Mouse (Mus musculus): ENCODE results near the gene Pla2g1b. TPM values are rescaled to one million over a fixed set of nuclear protein-coding genes. Genes with fewer than 3 reads are reported as not detected.

Gene Pla2g1b
- polyA plus RNA-seq, 1 experiment: not detected

DNA sequence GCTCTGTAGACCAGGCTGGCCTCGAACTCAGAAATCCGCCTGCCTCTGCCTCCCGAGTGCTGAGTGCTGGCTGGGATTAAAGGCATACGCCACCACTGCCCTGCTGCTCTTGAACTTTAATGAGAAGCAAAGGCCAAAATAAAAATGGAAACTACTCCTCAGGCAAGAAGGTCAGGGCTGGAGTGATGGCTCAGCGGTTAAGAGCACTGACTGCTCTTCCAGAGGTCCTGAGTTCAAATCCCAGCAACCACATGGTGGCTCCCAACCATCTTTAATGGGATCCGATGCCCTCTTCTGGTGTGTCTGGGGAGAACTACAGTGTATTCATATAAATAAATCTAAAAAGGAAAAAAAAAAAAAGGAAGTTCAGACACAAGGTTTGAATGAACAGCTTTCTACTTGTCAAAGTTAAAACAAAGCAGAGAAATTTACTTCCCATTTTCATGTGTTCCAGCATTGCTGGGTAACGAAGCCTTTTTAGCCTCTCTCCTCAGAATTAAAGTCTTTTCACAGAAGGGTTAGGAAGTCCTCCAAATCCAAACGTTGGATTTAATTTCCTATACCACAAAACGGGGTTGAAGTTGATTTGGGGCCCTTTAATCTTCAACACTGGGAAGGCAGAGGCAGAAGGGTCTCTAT, 22.0 kb downstream of the Pla2g1b start:
- Histone ChIP-seq H3K4me3 (ENCODE audit: insufficient read depth, poor library complexity, severe bottlenecking) (no peak overlapping the region), H3K27me3 (ENCODE audit: control insufficient read depth, insufficient read depth, insufficient read length) (no peaks in the 10 kb centered on the region), H3ac (ENCODE audit: control insufficient read depth, insufficient read length, low read depth) (no peak overlapping the region), H3K79me3 (ENCODE audit: low read depth) (no peaks in the 10 kb centered on the region), H3K79me2 (ENCODE audit: control insufficient read depth, insufficient read depth) (no peaks in the 10 kb centered on the region), H3K36me3 (ENCODE audit: control insufficient read depth, insufficient read depth) (no peaks in the 10 kb centered on the region)
- TF ChIP-seq MAX (IDR thresholded peaks at IDR 0.05) (no peak), MYOD1 (IDR thresholded peaks at IDR 0.05; ENCODE audit: control insufficient read depth, insufficient read length, low read depth) (no peak), CEBPB (IDR thresholded peaks at IDR 0.05; ENCODE audit: low read depth) (no peak), CTCF (IDR thresholded peaks at IDR 0.05; ENCODE audit: control insufficient read depth, insufficient read depth, insufficient read length) (no peak), USF1 (IDR thresholded peaks at IDR 0.05; ENCODE audit: low read depth) (no peak)

DNA sequence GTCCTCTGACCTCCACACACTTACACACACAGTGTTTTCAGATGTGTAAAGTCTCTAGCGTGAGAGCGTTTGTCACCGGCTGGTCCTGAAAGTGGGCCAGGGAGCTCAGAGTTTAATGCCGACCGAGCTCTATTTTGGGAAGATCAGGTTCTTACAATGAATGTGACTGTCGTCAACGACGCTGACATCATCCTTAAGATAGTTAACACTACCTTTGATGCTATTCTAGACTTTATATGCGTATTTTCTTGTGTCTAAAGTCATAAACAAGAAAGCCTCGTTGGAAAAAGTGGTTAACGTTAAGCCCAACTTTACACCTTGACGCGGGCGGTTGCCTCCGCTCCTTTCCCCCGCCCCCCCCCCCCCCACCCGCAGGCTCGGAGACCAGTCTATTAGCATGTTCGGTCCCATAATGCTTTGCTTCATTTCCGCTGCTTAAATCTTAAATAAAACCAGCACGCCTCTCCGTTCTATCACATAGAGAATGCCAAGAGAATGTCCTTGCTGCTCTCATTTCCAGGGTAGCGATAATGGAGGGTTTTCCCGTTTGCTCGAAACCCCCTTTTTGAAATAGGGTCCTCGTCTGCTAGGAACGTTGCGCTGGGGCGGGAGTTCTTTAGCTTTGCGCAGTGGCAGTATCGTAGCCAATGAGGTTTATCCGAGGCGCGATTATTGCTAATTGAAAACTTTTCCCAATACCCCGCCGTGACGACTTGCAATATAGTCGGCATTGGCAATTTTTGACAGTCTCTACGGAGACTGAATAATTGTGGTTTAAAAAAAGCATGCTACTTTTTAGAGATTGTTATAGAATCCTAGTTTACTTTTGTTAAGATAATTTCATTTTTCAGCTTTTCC, 23.0 kb downstream of the Pla2g1b start:
- TF ChIP-seq CEBPB (IDR thresholded peaks at IDR 0.05; ENCODE audit: low read depth): peak; percentile 83
- TF ChIP-seq USF1 (IDR thresholded peaks at IDR 0.05; ENCODE audit: low read depth): no peak
- no peak for TF ChIP-seq CTCF (IDR thresholded peaks at IDR 0.05; ENCODE audit: control insufficient read depth, insufficient read depth, insufficient read length)
- no peak for TF ChIP-seq MYOD1 (IDR thresholded peaks at IDR 0.05; ENCODE audit: control insufficient read depth, insufficient read length, low read depth)
- TF ChIP-seq MAX (IDR thresholded peaks at IDR 0.05): no peak
- no peak for TF ChIP-seq FOSL1 (IDR thresholded peaks at IDR 0.05; ENCODE audit: insufficient read depth, low read length, poor library complexity, severe bottlenecking)
- Histone ChIP-seq H3K4me3 (ENCODE audit: insufficient read depth, poor library complexity, severe bottlenecking) (peak overlapping the region; percentile 7), H3ac (ENCODE audit: control insufficient read depth, insufficient read length, low read depth) (peak overlapping the region; percentile 52), H3K27me3 (ENCODE audit: control insufficient read depth, insufficient read depth, insufficient read length) (no peaks in the 10 kb centered on the region), H3K79me2 (ENCODE audit: control insufficient read depth, insufficient read depth) (no peaks in the 10 kb centered on the region), H3K36me3 (ENCODE audit: control insufficient read depth, insufficient read depth) (no peaks in the 10 kb centered on the region), H3K79me3 (ENCODE audit: low read depth) (no peaks in the 10 kb centered on the region)

DNA sequence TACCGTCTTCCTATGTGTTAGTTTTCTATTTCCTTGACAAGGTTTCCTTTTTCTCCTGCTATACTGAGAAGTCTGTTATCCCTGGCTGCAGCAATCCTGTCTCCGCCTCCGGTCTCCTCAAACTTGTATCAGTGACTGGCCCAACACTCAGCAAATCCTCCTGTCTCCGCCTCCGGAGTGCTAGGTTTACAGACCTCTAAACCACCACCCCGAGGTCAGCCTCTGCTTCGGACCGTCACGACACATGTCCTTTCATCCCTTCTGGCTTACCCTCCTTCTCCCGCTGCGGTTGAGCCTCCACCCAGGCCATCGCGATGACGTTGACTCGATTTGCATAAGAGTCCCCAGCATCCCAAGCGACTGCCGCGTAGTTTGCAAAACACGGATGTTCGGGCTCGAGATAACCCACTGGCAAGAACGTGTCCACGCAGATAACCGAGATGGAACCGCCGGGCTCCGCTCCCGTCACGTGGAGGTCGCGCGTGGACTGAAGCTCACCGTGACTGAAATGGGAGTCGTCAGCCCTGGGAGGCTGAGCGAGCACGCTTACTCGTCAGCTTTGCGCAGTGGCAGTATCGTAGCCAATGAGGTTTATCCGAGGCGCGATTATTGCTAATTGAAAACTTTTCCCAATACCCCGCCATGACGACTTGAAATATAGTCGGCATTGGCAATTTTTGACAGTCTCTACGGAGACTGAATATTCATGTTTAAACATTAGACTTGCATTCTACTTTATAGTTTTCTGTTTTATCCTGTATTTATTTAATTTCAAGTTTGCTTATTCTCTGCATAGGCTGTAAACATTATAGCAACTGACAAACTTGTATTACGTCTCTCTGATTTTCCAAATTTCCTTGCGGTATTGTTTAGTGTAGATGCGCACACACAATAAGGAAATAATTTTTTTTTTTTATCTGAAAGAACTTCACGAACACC, 23.9 kb downstream of the Pla2g1b start:
- peak overlapping the region; percentile 69 for H3ac ChIP-seq (ENCODE audit: control insufficient read depth, insufficient read length, low read depth)
- no peaks in the 10 kb centered on the region for H3K36me3 ChIP-seq (ENCODE audit: control insufficient read depth, insufficient read depth)
- no peaks in the 10 kb centered on the region for H3K79me3 ChIP-seq (ENCODE audit: low read depth)
- TF ChIP-seq FOSL1 (IDR thresholded peaks at IDR 0.05; ENCODE audit: insufficient read depth, low read length, poor library complexity, severe bottlenecking) (no peak), CEBPB (IDR thresholded peaks at IDR 0.05; ENCODE audit: low read depth) (peak; percentile 86), MYOD1 (IDR thresholded peaks at IDR 0.05; ENCODE audit: control insufficient read depth, insufficient read length, low read depth) (no peak), CTCF (IDR thresholded peaks at IDR 0.05; ENCODE audit: control insufficient read depth, insufficient read depth, insufficient read length) (no peak), MAX (IDR thresholded peaks at IDR 0.05) (peak; percentile 36), USF1 (IDR thresholded peaks at IDR 0.05; ENCODE audit: low read depth) (no peak), MYOG (IDR thresholded peaks at IDR 0.05; ENCODE audit: control insufficient read depth, extremely low read depth, insufficient read length) (no peak)
- H3K4me3 ChIP-seq (ENCODE audit: insufficient read depth, poor library complexity, severe bottlenecking): no peak overlapping the region
- no peaks in the 10 kb centered on the region for H3K27me3 ChIP-seq (ENCODE audit: control insufficient read depth, insufficient read depth, insufficient read length)
- no peaks in the 10 kb centered on the region for H3K79me2 ChIP-seq (ENCODE audit: control insufficient read depth, insufficient read depth)

DNA sequence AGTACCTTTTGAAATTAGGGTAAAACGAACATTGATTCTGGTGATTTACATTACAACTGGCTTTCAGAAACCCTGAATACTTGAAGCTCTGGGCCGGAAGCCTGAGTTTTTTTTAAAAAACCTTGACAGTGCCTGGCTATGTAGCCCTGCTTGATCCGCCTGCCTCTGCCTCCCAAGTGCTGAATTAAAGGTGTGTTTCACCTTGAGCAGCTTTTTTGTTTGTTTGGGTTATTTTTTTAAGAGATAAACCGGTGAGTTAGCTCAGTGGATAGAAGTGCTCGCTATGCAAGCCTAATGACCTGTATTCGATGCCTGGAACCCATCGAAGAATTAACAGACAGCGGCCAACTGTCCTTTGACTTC, 24.6 kb downstream of the Pla2g1b start:
- H3K79me2 ChIP-seq (ENCODE audit: control insufficient read depth, insufficient read depth): no peaks in the 10 kb centered on the region
- no peak overlapping the region for H3K4me3 ChIP-seq (ENCODE audit: insufficient read depth, poor library complexity, severe bottlenecking)
- TF ChIP-seq FOSL1 (IDR thresholded peaks at IDR 0.05; ENCODE audit: insufficient read depth, low read length, poor library complexity, severe bottlenecking): no peak
- TF ChIP-seq CTCF (IDR thresholded peaks at IDR 0.05; ENCODE audit: control insufficient read depth, insufficient read depth, insufficient read length): no peak
- no peak for TF ChIP-seq USF1 (IDR thresholded peaks at IDR 0.05; ENCODE audit: low read depth)
- TF ChIP-seq MAX (IDR thresholded peaks at IDR 0.05): no peak
- TF ChIP-seq CEBPB (IDR thresholded peaks at IDR 0.05; ENCODE audit: low read depth): no peak
- no peak for TF ChIP-seq MYOD1 (IDR thresholded peaks at IDR 0.05; ENCODE audit: control insufficient read depth, insufficient read length, low read depth)
- no peak for TF ChIP-seq MYOG (IDR thresholded peaks at IDR 0.05; ENCODE audit: control insufficient read depth, extremely low read depth, insufficient read length)
- H3K27me3 ChIP-seq (ENCODE audit: control insufficient read depth, insufficient read depth, insufficient read length): no peaks in the 10 kb centered on the region
- no peaks in the 10 kb centered on the region for H3K79me3 ChIP-seq (ENCODE audit: low read depth)
- no peak overlapping the region for H3ac ChIP-seq (ENCODE audit: control insufficient read depth, insufficient read length, low read depth)
- H3K36me3 ChIP-seq (ENCODE audit: control insufficient read depth, insufficient read depth): no peaks in the 10 kb centered on the region

DNA sequence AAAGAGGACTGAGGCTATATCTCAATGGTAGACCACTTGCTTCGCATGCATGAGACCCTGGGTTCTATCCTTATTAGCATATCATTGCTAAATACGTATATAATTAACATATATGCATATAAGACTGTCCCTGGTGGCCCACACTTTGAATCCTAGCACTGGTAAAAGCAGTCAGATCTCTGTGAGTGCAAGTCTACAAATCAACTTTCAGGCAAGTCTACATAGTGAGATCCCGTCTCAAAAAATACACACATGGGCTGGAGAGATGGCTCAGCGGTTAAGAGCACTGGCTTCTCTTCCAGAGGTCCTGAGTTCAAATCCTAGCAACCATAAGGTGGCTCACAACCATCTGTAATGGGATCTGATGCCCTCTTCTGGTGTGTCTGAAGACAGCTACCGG, 25.0 kb downstream of the Pla2g1b start:
- H3K79me2 ChIP-seq (ENCODE audit: control insufficient read depth, insufficient read depth): no peaks in the 10 kb centered on the region
- H3K36me3 ChIP-seq (ENCODE audit: control insufficient read depth, insufficient read depth): no peaks in the 10 kb centered on the region
- no peak overlapping the region for H3K4me3 ChIP-seq (ENCODE audit: insufficient read depth, poor library complexity, severe bottlenecking)
- H3K79me3 ChIP-seq (ENCODE audit: low read depth): no peaks in the 10 kb centered on the region
- H3K27me3 ChIP-seq (ENCODE audit: control insufficient read depth, insufficient read depth, insufficient read length): no peaks in the 10 kb centered on the region
- TF ChIP-seq MAX (IDR thresholded peaks at IDR 0.05) (no peak), FOSL1 (IDR thresholded peaks at IDR 0.05; ENCODE audit: insufficient read depth, low read length, poor library complexity, severe bottlenecking) (no peak), USF1 (IDR thresholded peaks at IDR 0.05; ENCODE audit: low read depth) (no peak), MYOD1 (IDR thresholded peaks at IDR 0.05; ENCODE audit: control insufficient read depth, insufficient read length, low read depth) (no peak), MYOG (IDR thresholded peaks at IDR 0.05; ENCODE audit: control insufficient read depth, extremely low read depth, insufficient read length) (no peak), CEBPB (IDR thresholded peaks at IDR 0.05; ENCODE audit: low read depth) (no peak), CTCF (IDR thresholded peaks at IDR 0.05; ENCODE audit: control insufficient read depth, insufficient read depth, insufficient read length) (no peak)
- no peak overlapping the region for H3ac ChIP-seq (ENCODE audit: control insufficient read depth, insufficient read length, low read depth)
